Mouse (Mus musculus): ENCODE results near the gene Rapgef3.
A peak's percentile ranks its signal among the peaks of the same experiment; 100 is the strongest.

The Rapgef3 gene

DNA sequence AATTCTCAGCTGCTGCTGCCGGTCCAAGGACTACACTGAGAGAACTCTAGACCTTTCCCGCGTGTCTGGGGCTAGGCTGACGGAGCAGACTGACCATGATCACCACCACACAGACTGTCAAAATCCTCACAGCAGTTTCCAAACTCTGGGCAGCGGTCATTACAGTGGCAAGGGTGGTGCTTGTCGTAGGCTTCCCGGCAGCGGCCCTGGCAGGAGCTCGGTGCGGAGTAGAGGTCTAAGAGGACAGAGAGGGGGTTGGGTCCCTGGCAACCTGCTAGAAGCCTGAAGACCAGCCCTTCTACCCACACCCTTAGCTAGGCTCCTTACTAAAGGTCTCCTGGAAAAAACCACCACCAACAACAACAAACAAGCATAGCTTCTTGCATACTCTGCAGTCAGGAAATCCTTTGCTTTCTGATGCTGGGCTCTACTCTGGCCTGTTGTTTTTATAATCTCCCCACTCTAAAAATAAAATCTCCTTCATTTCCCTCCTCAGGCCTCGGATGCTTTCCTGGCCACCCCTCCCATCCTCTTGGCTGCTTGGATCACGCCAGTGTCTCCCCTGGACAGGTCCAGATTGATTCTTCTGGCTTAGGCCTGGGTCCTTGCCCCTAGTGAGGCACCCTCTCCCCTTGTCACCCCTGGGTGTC, 47.6 kb downstream of the Rapgef3 start:
- no peak for DNase-seq (ENCODE audit: low spot score)

DNA sequence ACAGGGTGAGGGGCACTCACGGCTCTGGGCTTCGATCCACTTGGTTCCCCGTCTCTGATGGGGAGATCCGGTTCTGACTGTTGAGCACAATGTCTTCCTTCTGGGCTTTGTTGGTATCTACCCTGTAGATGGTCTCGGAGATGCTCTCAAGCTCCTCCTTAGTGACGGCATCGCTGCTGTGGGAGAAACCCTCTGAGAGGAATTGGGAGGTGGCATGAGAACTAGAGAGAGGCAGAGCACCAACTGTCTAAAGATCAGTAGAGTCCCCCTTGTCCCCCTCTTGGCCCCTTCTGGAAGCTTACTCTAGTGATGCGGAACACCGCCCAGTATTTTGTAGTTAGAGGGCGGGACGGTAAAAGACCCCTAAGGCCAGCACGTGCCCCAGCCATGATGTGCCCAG, 48.3 kb downstream of the Rapgef3 start:
- no peak for DNase-seq (ENCODE audit: low spot score)

DNA sequence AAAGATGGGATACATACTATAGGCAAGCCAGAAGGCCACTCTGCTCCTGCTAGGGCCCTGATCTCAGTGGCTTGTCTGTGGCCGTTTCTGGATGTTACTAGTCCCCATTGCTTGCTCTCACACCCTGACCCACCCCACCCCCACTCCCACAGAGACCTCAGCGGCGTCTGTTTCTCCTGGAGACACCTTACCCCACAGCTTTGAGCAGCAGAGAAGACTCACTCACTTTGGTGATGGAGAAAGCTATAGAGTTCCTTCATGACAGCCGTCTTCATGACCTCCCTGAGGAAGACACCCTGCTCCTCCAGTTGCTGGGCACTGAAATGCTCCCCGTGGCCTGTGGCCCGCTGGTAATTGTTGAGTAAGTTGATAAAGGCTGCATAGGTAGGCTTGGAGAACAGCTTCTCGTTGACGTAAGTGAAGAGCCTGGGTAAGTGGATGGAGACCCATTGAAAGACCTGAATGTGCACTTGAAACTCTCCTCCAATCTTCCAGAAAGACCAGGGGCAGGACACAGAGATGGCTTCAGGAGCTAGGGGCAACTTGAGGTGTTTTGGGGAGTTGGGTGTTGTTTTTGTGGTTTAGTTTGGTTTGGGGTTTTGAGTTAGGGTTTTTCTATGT, 49.1 kb downstream of the Rapgef3 start:
- no peak for DNase-seq (ENCODE audit: low spot score)

DNA sequence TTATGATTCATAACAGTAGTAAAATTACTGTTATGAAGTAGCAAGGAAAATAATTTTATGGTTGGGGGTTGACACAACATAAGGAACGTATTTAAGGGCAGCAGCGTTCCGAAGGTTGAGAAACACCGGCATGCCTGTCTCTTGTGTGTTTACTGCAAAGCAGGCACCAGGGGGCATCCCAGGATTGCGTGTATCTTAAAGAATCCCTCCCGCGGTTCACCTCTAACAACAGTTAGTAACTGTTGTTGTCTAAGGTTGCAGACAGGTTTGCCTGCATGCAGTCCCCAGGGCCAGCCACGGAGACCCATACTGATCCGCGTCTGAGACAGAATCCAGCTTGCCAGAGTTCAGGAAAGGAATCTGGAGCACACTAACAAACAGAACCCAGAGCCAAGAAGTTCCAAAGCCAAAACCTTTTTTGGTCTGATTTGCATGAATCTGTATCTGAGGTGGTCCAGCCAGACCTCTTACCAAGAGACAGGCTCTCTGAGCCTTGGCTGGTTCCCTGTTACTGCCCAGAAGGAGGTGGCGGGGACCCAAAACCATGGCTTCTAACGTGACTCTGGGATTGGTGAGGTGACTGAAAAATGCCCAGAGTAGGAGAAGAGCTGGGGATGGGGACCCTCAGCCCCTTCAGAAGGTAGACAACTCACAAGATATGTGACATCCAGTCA, 49.8 kb downstream of the Rapgef3 start:
- DNase-seq (ENCODE audit: low spot score), result peak; percentile 84

DNA sequence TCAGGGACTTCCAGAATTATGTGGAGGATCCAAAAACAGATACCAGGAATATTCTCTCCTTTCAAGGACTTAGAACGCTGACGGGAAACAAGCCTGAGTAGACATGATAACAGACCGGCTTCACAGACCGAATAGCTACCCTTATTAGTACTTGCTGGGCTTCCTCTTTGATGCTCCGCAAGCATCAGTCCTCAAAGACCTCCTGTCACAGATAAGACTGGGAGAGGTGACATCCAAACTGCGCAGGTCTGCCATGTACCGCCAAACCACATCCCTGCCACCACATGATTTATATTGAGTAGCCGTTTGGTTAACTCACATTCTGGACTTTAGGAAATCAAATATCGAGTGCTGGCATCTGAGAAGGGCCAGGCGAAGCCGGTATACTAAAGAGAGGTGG, 51.0 kb downstream of the Rapgef3 start:
- no peak for DNase-seq (ENCODE audit: low spot score)

DNA sequence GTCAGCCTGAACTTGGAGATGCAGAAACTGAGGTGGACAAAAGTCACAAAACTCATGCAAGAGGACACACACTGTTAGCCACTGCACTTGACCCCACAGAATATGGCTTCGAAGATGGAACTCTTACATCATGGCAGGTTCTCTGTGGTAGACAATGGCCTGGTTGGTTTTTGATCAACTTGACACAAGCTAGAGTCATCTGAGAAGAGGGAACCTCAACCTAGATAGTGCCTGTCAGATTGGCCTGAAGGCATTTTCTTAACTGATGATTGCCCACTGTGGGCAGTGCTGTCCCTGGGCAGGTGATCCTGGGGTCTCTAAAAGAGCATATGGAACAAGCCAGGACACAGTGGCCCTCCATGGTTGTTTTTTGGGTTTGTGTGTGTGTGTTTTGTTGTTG, 52.0 kb downstream of the Rapgef3 start:
- DNase-seq (ENCODE audit: low spot score), result no peak

DNA sequence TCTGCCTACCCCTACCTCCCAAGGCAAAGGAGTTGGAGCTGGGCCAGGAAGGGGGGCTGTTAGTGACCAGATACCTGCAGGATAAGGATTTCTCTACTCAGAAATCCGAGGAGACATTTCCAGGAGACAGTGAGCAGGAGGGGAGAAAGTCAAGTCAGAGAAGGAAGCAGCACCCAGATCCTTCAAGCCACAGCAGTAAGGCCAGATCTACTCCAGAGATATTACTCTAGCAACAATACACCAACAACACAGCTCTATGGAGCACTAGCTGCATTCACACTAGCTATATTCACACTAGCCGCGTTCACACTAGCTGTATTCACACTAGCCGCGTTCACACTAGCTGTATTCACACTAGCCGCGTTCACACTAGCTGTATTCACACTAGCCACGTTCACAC, 52.7 kb downstream of the Rapgef3 start:
- no peak for DNase-seq (ENCODE audit: low spot score)

DNA sequence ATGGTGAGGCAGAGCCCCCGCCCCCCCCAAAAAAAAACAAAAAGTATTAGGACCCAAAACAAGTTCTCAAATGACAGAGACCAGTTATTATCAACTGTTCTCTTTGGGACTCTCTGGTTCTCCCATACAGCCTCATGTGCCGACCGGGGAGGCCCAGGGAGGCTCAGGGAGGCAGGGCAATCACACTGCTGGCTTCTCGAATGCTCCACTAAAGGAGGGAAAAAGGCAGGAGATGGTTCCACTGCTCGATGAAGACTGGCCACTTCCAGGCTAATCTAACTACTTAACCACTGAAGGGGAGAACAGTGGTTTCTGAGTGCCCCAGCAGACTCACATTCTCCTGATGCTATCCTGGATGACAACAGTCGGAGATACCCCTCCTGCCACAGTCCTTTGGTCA, 55.2 kb downstream of the Rapgef3 start:
- no peak for DNase-seq (ENCODE audit: low spot score)

DNA sequence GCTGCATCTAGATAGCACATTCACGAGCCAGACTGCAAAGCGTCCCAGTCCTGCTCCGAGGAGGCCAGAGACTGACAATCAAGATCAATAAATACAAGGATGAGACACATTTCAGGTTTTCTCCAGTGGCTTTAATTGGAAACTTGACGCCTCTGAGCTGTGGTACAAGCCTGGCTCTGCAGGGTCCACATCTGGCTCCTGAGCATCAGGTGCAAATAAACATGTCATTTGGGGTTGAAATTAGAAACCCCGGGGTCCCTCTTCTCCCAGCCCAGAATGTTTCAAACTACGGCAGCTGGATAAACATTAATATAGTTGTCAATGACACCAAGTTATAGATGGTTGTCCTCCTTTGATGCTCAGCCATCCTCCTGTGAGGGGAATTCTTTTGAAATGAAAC, 56.9 kb downstream of the Rapgef3 start:
- peak; percentile 21 for DNase-seq (ENCODE audit: low spot score)

DNA sequence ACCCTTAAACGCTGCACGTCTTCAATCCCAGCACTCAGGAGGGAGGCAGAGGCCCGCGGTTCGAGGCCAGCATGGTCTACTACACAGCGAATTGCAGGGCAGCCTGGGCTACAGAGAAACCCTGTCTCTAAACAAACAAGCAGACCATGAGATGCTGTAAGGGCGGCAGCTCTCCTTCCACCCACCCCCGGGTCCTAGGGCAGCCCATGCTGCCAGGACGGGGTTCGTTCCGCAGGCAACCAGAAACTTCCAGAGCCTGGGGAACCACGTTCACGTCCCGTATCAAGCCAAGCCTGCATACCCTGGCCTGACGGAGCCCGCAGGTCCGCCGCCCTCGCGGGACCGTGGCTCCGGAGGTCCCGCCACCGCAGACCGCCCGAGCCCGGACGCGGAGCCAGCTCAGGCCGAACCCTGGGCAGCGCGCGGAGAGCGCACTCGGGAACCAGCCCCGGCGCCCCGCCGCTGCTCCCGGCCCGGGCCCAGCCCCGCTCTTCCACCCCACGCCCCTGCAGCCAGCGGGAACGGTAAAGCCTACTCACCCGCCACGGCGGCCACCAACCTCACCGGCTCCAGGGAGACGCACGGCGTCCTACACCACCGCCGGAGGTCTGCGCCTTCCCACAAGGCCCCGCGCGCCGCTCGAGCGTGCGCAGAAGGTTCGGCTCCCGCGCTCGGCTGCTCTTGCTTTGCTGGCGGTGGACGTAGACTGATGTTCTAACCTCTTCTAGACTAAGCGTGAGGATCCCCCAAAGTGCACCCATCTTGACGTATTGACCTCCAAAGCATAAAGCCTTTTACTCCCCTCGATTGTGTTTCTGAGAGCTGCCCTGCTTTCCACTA, 62.3 kb downstream of the Rapgef3 start, which contains the start of gene Rpap3:
Rpap3 (minus strand) TSS at position 615 of the 840 bp plus-strand sequence.
- DNase-seq (ENCODE audit: low spot score), result peak; percentile 93

DNA sequence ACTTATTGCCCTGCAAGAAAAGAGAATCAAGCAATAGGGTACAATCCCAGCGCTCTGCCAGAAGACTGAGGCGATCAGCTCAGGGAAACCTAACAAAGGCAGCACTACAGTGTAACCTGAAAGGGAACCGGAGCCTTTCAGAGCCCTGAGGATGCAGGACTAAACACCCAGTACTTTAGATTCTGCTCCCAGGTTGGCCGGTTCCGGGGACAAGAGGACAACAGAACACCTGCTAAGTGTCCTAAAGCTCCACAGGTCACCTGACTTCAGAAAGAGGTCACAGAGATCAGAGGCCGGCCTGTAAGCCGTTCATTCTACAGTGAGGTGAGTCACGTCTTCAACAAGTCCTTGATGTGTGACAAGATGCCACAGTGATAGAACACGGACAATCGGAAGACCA, 71.2 kb downstream of the Rapgef3 start:
- no peak for DNase-seq (ENCODE audit: low spot score)

All from embryo, embryonic 10 days (tissue).